Mouse (Mus musculus) testis, postnatal 10 days (tissue): ENCODE measurements around the gene Krt77.
A peak's percentile ranks its signal among the peaks of the same experiment; 100 is the strongest.

Source experiments
- DNase-seq: peaks from one replicate; pipeline ENCODE4 v3.0.0; 2021; ENCODE audit warnings: low spot score

Krt77 gene

GRCm38 (mm10) chr15:101869431-101869830 lies at the start of gene Krt77:
Krt77 (minus strand) TSS chr15:101869705.
- DNase-seq = no peak

GRCm38 (mm10) chr15:101916072-101916471 lies 46.6 kb upstream of the Krt77 start:
- no peak for DNase-seq

DNA sequence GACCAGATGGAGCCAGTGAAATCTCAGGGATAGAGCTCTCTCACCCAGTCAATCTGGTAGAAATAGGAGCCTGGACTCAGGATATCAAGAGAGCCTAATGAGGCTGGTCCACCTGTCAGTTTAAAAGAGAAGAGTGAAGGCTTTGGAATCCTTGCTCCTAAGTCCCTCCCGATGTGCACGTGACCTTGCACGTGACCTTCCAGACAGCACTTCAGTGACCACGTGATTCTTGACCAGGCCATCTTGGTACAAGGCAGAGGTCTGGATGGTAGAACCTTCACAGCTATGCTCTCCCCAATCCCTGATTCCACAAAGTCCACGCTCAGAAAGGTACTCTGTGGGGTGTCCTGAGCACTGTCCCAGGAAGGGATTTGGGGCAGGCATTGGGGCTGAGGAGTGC lies 35.3 kb upstream of the Krt77 start:
- no peak for DNase-seq

DNA sequence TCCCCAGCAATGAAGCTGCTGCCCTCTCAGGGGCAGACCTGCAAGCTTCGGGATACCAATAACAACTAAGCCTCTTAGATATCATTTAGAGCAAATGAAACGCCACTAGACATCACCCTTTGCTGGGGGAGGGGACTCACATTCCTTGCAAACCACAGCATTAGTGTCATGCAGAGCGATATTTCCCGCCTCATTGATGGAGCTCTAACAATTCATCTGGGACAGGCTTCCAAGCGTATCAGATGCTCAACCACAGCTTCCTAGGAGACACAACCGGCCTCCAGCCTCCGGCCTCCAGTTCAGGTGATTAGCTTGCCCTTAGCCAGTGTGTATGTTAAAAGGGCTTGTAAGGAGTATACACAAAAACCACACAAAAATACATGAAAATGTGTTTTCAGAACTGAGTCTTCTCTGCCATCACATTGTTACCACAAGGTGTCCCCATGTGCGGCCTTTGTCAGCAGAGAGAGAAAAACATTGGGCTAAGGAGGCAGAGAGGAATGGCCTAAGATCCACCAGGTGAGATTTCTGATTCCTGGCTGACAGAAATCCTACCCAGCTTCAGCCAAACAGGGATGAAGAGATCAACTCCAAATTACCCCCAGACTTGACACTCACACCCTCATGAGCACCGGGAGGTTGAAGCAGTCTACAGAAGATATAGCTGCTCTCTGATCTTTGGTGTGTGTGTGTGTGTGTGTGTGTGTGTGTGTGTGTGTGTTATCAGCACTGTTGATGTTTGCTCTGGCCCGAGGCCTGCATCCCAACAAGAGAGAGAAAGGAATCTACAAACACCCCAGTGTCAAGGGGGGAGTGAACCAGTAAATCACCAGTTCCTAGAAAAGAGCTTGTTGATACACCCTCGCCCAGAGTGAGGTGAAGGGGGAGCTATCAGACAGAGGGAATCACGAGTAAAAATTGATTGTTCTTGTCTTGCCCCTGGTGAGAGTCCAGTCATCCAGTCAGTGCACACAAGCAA lies 33.0 kb upstream of the Krt77 start:
- no peak for DNase-seq

DNA sequence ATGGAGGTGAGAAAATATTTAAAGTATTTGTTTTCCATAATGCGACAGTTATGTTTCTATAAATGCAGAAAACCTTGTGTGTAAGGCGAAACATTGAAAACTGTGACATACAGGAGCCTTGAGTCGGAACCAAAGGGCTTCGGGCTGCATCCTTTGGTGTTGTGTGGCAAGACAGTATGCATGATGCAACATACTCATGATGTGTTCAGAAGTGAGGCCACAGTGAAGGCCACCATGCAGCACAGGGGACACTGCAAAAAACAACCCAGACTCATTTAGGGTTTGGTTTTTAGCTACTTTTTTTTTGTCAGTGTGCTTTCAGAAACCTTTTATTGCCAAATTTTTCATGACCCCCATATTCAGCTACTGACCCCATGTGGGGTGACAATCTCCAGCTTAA lies 25.7 kb upstream of the Krt77 start:
- no peak for DNase-seq

- no peak for DNase-seq
These were observed 23.3 kb upstream of the Krt77 start, which contains the start of gene Krt76 for GRCm38 (mm10) chr15:101892820-101893219. Krt76 (minus strand) TSS chr15:101892920.

DNA sequence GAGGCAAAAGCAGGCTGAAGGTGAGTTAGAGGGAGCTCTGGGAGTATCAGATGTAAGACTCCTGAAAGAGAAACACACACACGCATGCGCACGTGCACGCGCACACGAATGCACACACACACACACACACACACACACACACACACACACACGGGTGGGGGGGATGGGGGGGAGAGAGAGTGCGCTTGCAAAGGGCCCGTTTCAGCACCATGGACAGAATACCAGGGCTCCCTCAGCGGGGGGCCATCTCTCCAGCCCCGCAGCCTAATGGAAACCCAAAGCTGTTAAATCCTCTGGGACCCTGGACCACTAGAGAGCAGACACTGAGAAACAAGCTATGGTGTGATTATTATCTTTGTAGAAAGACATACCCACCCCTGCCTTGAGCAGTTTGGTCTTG lies 10.3 kb upstream of the Krt77 start:
- peak; percentile 48 for DNase-seq

GRCm38 (mm10) chr15:101878041-101878440 lies 8.5 kb upstream of the Krt77 start:
- DNase-seq = no peak

DNA sequence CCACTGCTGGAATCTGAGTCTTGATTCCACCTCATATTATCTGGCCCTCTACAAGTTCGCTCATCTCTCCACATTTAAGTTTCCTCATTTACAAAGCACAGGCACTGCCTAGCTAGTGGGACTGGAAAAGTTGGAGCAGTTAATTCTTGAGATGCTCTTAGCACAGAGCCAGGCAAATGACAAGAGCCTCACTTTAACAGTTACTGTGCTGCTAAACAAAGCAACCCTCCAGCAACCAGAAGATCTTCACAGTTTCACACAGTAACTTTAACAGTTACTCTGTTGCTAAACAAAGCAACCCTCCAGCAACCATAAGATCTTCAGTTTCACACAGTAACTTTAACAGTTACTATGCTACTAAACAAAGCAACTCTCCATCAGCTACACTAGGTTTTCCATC lies 4.9 kb upstream of the Krt77 start:
- DNase-seq = no peak

DNA sequence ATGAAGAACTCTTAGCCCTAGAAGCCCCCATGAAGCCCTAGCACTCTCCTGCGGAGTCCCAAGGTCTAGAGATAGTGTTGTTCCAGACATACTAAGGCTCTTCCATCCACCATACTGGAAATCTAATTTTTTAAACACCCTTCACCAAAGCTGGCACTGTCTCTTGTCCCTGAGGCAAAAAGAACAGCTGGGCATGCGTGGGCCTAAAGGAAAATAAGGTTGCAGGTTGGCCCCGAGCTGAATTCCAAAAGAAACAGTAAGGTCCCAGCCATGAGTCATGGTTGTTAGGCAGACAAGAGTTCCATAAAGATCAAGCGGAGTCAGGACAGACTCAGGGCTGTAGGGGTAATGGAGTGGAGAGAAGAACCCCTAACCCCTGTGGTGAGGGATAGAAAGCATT lies 3.7 kb upstream of the Krt77 start:
- DNase-seq = no peak

DNA sequence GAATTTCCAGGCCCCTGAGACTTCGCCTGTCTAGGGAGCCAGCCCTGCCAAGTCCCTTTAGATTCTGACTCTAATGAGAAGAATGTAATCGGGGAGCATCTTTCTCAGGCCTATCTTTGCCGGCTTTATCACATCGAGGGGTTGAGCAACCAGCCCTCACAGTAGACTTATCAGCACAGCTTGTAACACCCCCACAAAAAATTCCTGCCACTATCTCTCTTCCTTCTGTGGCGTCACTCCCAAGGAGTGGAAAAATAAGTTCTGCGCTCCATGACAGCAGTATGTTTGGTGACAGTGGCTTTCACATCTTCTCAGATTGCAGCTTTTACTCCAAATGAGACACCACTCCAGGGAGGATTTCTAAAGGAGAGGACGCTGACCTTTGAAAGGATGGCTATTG lies 2.8 kb downstream of the Krt77 start:
- no peak for DNase-seq

DNA sequence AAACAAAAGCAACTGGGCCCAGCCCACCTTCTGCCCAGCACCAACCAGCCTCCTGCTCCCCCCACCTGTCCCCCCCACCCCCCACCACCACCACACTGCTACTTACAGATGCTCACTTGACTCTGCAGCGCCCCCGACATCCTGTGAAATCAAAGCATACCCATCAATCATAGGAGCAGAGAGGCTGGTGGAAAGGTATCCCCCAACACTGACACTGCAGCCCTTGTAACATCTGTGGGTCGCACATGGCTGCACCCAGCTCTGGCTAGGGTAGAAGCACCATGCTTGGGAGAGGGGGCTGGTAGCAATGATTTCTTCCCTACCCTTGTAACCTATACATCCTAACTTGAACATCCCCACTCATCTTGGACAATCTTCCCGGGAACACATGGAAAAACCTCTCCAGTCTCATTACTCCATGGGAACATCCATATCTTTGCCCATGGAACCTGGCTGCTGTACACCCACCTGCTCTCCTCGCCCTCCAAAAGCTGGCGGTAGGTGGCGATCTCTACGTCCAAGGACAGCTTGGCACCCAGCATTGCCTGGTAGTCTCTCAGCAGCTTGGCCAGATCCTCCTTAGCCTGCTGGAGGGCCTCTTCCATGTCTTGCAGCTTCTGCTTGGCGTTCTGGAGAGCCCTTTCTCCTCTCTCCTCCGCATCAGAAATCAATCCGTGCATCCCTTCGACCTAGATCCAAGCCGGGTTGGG lies 8.9 kb downstream of the Krt77 start:
- no peak for DNase-seq

DNA sequence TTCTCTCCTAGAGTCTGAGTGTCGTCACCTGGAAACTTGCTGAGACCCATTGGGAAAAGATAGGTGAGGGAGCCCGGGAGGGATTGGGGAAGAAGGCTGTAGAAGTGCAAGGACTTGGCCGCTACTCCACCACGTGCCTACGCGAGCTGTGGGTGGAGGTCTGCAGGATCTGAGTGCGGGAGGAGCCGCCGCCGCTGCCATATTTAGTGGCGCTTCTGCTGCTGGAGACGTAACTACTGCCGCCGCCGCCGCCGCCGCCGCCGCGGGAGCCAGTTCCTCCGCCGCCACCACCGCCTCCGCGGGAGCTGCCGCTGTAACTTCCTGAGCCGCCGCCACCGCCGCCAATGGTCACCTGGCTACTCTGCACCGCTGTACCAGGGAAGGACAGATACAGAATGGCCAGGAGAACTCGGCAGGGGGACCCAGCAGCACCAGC lies 9.8 kb downstream of the Krt77 start:
- DNase-seq = no peak

DNA sequence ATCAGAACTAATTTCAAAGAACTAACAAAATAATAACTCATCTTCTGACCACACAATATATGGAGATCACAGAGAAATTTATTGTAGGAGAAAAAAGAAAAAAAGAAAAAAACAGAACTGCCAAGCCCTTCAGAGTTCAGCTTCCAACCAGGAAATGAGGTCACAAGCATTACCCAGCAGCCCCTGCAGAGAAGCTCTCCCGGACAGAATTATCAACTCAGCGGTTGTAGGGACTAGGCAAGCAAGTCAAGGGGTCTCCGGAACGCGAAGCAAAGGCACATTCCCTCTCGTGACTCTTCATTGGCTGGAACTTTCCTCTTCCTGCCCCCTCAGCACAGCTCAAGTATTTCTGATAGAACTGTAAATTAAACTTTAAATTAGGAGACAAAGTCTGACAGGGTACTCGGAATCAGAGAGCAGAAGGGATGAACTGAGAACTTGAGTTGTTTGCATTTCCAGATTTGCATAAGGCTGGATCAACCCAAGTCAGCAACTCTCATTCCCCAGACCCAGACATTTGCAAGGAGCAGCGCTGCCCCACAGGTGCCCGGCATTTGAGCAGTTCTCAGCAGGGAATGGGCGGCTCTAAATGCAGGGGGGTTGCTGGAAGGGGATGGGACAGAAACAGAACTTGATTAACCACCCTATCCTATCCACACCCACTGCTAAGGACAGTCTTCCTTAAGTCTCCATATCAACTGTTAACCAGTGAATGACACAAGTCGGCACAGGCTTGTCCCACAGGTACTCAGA lies 10.7 kb downstream of the Krt77 start:
- DNase-seq = no peak

DNA sequence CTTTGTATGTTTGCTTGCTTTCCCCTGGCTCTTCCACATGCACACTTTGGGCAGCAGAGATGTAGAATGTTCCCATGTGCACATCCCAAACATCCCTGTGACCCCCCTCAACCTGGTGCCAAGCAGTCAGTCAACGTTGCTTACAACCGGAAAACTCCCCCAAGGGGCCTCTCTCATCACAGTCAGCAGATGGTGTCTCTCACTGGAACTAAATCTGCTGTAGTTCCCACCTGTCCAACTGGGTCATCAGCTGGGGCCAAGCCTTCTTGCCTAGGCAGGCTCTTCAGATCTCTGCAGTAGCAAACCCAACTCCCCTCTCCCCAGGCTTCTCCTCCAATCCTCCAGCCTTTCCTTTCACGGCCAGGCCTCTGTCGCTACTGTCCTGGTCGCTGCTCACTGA lies 12.8 kb downstream of the Krt77 start:
- DNase-seq = no peak

GRCm38 (mm10) chr15:101855732-101856131 lies 13.8 kb downstream of the Krt77 start:
- DNase-seq = no peak

- DNase-seq = no peak
These were observed 15.2 kb downstream of the Krt77 start for GRCm38 (mm10) chr15:101854294-101854693.

- no peak for DNase-seq
These were observed 16.9 kb downstream of the Krt77 start for GRCm38 (mm10) chr15:101852571-101852970.

DNA sequence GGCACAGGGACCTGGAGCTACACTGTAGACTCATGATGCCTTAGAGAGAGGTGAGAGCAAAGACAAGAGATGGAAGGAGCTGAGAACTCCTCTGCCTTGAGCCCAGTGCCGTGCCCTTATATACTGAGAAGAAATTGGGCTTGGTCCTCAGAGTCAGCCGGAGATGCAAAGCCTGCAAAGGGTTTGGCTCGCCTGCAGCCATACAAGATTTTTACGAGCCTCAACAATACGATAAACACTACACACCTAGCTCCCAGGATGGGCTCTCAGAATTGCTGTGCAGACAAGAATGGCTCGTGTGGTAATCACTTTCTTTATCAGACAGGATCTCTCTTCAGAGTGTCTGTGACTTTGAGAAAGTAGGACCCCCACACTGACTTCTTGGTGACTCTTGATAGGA lies 18.8 kb downstream of the Krt77 start, which contains the start of gene Krt1:
Gene Krt1, minus strand, starts transcription at position 101 of the 400 bp plus-strand sequence.
- no peak for DNase-seq

GRCm38 (mm10) chr15:101845971-101846403 lies 23.5 kb downstream of the Krt77 start:
- no peak for DNase-seq

- no peak for DNase-seq
These were observed 26.3 kb downstream of the Krt77 start for GRCm38 (mm10) chr15:101843192-101843591.

GRCm38 (mm10) chr15:101834784-101835328 lies 34.6 kb downstream of the Krt77 start:
- DNase-seq = no peak
